Mouse (Mus musculus): ENCODE results near the gene Insr. TPM values are rescaled to one million over a fixed set of nuclear protein-coding genes. Genes with fewer than 3 reads are reported as not detected.
A peak's percentile ranks its signal among the peaks of the same experiment; 100 is the strongest.

Gene Insr
- polyA plus RNA-seq, 1 experiment from 2014 or later: 48.6 TPM

- WGBS: 94% methylated on average over 3 of the region's 3 CpGs
- H3K9me3 ChIP-seq (replicated peaks; ENCODE audit: control insufficient read depth, low read length, poor library complexity, severe bottlenecking): no peaks in the 10 kb centered on the region; the same call in 1 of the 2 replicates
- H3K4me1 ChIP-seq (ENCODE audit: control insufficient read depth, insufficient read depth, low read length): peaks cover 3% of the 10 kb centered on the region; the same call in 1 of the 2 replicates
- ATAC-seq: no peak
- H3K4me2 ChIP-seq (ENCODE audit: low read length): no peak overlapping the region
- H3K4me3 ChIP-seq (ENCODE audit: low read depth, low read length): no peak overlapping the region
- H3K36me3 ChIP-seq (ENCODE audit: control insufficient read depth, insufficient read depth, low read length): peaks cover 9% of the 10 kb centered on the region
- H3K9ac ChIP-seq (ENCODE audit: low read depth, low read length): no peak overlapping the region
- H3K27me3 ChIP-seq (ENCODE audit: control insufficient read depth, insufficient read depth, low read depth, low read length): no peaks in the 10 kb centered on the region
- no peak overlapping the region for H3K27ac ChIP-seq (ENCODE audit: low read length)
Observed at GRCm38 (mm10) chr8:3262779-3263178, 16.6 kb downstream of the Insr start.

- H3K27ac ChIP-seq (ENCODE audit: low read length): no peak overlapping the region
- H3K9me3 ChIP-seq (replicated peaks; ENCODE audit: control insufficient read depth, low read length, poor library complexity, severe bottlenecking): no peaks in the 10 kb centered on the region; the same call in 1 of the 2 replicates
- H3K9ac ChIP-seq (ENCODE audit: low read depth, low read length): no peak overlapping the region
- H3K4me3 ChIP-seq (ENCODE audit: low read depth, low read length): no peak overlapping the region
- no peak for ATAC-seq
- peaks cover 3% of the 10 kb centered on the region; the same call in 1 of the 2 replicates for H3K4me1 ChIP-seq (ENCODE audit: control insufficient read depth, insufficient read depth, low read length)
- peaks cover 13% of the 10 kb centered on the region for H3K36me3 ChIP-seq (ENCODE audit: control insufficient read depth, insufficient read depth, low read length)
- 95% methylated on average over 5 of the region's 5 CpGs for WGBS
- no peak overlapping the region for H3K4me2 ChIP-seq (ENCODE audit: low read length)
- H3K27me3 ChIP-seq (ENCODE audit: control insufficient read depth, insufficient read depth, low read depth, low read length): no peaks in the 10 kb centered on the region
Observed at GRCm38 (mm10) chr8:3261101-3261500, 18.3 kb downstream of the Insr start.

- no peak overlapping the region for H3K27ac ChIP-seq (ENCODE audit: low read length)
- H3K9me3 ChIP-seq (replicated peaks; ENCODE audit: control insufficient read depth, low read length, poor library complexity, severe bottlenecking): no peaks in the 10 kb centered on the region; the same call in 1 of the 2 replicates
- peak; percentile 65; the same call in 1 of the 2 replicates for ATAC-seq
- H3K9ac ChIP-seq (ENCODE audit: low read depth, low read length): no peak overlapping the region
- whole genome bisulfite sequencing: 37% methylated on average over 9 of the region's 9 CpGs
- no peak overlapping the region for H3K4me3 ChIP-seq (ENCODE audit: low read depth, low read length)
- peaks cover 13% of the 10 kb centered on the region for H3K36me3 ChIP-seq (ENCODE audit: control insufficient read depth, insufficient read depth, low read length)
- peaks cover 3% of the 10 kb centered on the region; the same call in 1 of the 2 replicates for H3K4me1 ChIP-seq (ENCODE audit: control insufficient read depth, insufficient read depth, low read length)
- no peaks in the 10 kb centered on the region for H3K27me3 ChIP-seq (ENCODE audit: control insufficient read depth, insufficient read depth, low read depth, low read length)
- no peak overlapping the region for H3K4me2 ChIP-seq (ENCODE audit: low read length)
Observed at GRCm38 (mm10) chr8:3260127-3260811, 19.1 kb downstream of the Insr start.

GRCm38 (mm10) chr8:3256147-3256940 is 23.1 kb downstream of the Insr start:
- H3K9me3 ChIP-seq (replicated peaks; ENCODE audit: control insufficient read depth, low read length, poor library complexity, severe bottlenecking): no peaks in the 10 kb centered on the region
- no peak for ATAC-seq
- no peak overlapping the region for H3K9ac ChIP-seq (ENCODE audit: low read depth, low read length)
- 92% methylated on average over 5 of the region's 5 CpGs for WGBS
- H3K4me2 ChIP-seq (ENCODE audit: low read length): no peak overlapping the region
- no peak overlapping the region for H3K27ac ChIP-seq (ENCODE audit: low read length)
- H3K36me3 ChIP-seq (ENCODE audit: control insufficient read depth, insufficient read depth, low read length): peaks cover 17% of the 10 kb centered on the region
- no peak overlapping the region for H3K4me3 ChIP-seq (ENCODE audit: low read depth, low read length)
- H3K27me3 ChIP-seq (ENCODE audit: control insufficient read depth, insufficient read depth, low read depth, low read length): no peaks in the 10 kb centered on the region
- H3K4me1 ChIP-seq (ENCODE audit: control insufficient read depth, insufficient read depth, low read length): peaks cover 3% of the 10 kb centered on the region; the same call in 1 of the 2 replicates

GRCm38 (mm10) chr8:3255321-3255720 is 24.1 kb downstream of the Insr start:
- H3K4me1 ChIP-seq (ENCODE audit: control insufficient read depth, insufficient read depth, low read length): peaks cover 3% of the 10 kb centered on the region; the same call in 1 of the 2 replicates
- peaks cover 17% of the 10 kb centered on the region for H3K36me3 ChIP-seq (ENCODE audit: control insufficient read depth, insufficient read depth, low read length)
- ATAC-seq: no peak
- no peak overlapping the region for H3K4me2 ChIP-seq (ENCODE audit: low read length)
- H3K27ac ChIP-seq (ENCODE audit: low read length): no peak overlapping the region
- H3K9ac ChIP-seq (ENCODE audit: low read depth, low read length): no peak overlapping the region
- no peaks in the 10 kb centered on the region for H3K9me3 ChIP-seq (replicated peaks; ENCODE audit: control insufficient read depth, low read length, poor library complexity, severe bottlenecking)
- no peak overlapping the region for H3K4me3 ChIP-seq (ENCODE audit: low read depth, low read length)
- 86% methylated on average over 1 of the region's 1 CpGs for WGBS
- no peaks in the 10 kb centered on the region for H3K27me3 ChIP-seq (ENCODE audit: control insufficient read depth, insufficient read depth, low read depth, low read length)

- no peak overlapping the region for H3K27ac ChIP-seq (ENCODE audit: low read length)
- H3K27me3 ChIP-seq (ENCODE audit: control insufficient read depth, insufficient read depth, low read depth, low read length): no peaks in the 10 kb centered on the region
- ATAC-seq: no peak
- 95% methylated on average over 4 of the region's 4 CpGs for WGBS
- peaks cover 10% of the 10 kb centered on the region for H3K36me3 ChIP-seq (ENCODE audit: control insufficient read depth, insufficient read depth, low read length)
- no peak overlapping the region for H3K4me3 ChIP-seq (ENCODE audit: low read depth, low read length)
- H3K4me2 ChIP-seq (ENCODE audit: low read length): no peak overlapping the region
- no peaks in the 10 kb centered on the region for H3K4me1 ChIP-seq (ENCODE audit: control insufficient read depth, insufficient read depth, low read length)
- no peak overlapping the region for H3K9ac ChIP-seq (ENCODE audit: low read depth, low read length)
- H3K9me3 ChIP-seq (replicated peaks; ENCODE audit: control insufficient read depth, low read length, poor library complexity, severe bottlenecking): no peaks in the 10 kb centered on the region
Observed at GRCm38 (mm10) chr8:3253179-3253578, 26.2 kb downstream of the Insr start.

- no peaks in the 10 kb centered on the region for H3K4me1 ChIP-seq (ENCODE audit: control insufficient read depth, insufficient read depth, low read length)
- H3K4me2 ChIP-seq (ENCODE audit: low read length): no peak overlapping the region
- peaks cover 8% of the 10 kb centered on the region; the same call in 1 of the 2 replicates for H3K36me3 ChIP-seq (ENCODE audit: control insufficient read depth, insufficient read depth, low read length)
- H3K27me3 ChIP-seq (ENCODE audit: control insufficient read depth, insufficient read depth, low read depth, low read length): no peaks in the 10 kb centered on the region
- no peak overlapping the region for H3K4me3 ChIP-seq (ENCODE audit: low read depth, low read length)
- 97% methylated on average over 6 of the region's 6 CpGs for WGBS
- H3K9ac ChIP-seq (ENCODE audit: low read depth, low read length): no peak overlapping the region
- ATAC-seq: no peak
- no peaks in the 10 kb centered on the region for H3K9me3 ChIP-seq (replicated peaks; ENCODE audit: control insufficient read depth, low read length, poor library complexity, severe bottlenecking)
- no peak overlapping the region for H3K27ac ChIP-seq (ENCODE audit: low read length)
Observed at GRCm38 (mm10) chr8:3252665-3253064, 26.8 kb downstream of the Insr start.

- Histone ChIP-seq H3K27ac (ENCODE audit: low read length) (no peak overlapping the region), H3K4me1 (ENCODE audit: control insufficient read depth, insufficient read depth, low read length) (no peaks in the 10 kb centered on the region), H3K4me3 (ENCODE audit: low read depth, low read length) (no peak overlapping the region), H3K36me3 (ENCODE audit: control insufficient read depth, insufficient read depth, low read length) (peaks cover 4% of the 10 kb centered on the region; the same call in 1 of the 2 replicates), H3K9ac (ENCODE audit: low read depth, low read length) (no peak overlapping the region), H3K27me3 (ENCODE audit: control insufficient read depth, insufficient read depth, low read depth, low read length) (no peaks in the 10 kb centered on the region), H3K9me3 (replicated peaks; ENCODE audit: control insufficient read depth, low read length, poor library complexity, severe bottlenecking) (no peaks in the 10 kb centered on the region), H3K4me2 (ENCODE audit: low read length) (no peak overlapping the region)
- ATAC-seq: no peak
- 94% methylated on average over 3 of the region's 3 CpGs for WGBS
Observed at GRCm38 (mm10) chr8:3251101-3251500, 28.3 kb downstream of the Insr start.

GRCm38 (mm10) chr8:3249886-3250285 is 29.5 kb downstream of the Insr start:
- Histone ChIP-seq H3K4me2 (ENCODE audit: low read length) (no peak overlapping the region), H3K27me3 (ENCODE audit: control insufficient read depth, insufficient read depth, low read depth, low read length) (no peaks in the 10 kb centered on the region), H3K9me3 (replicated peaks; ENCODE audit: control insufficient read depth, low read length, poor library complexity, severe bottlenecking) (no peaks in the 10 kb centered on the region), H3K9ac (ENCODE audit: low read depth, low read length) (no peak overlapping the region), H3K36me3 (ENCODE audit: control insufficient read depth, insufficient read depth, low read length) (peaks cover 4% of the 10 kb centered on the region; the same call in 1 of the 2 replicates), H3K4me3 (ENCODE audit: low read depth, low read length) (no peak overlapping the region), H3K4me1 (ENCODE audit: control insufficient read depth, insufficient read depth, low read length) (no peaks in the 10 kb centered on the region), H3K27ac (ENCODE audit: low read length) (no peak overlapping the region)
- WGBS: 75% methylated on average over 2 of the region's 2 CpGs
- ATAC-seq: no peak
